Mouse (Mus musculus) inflammation-experienced regulatory T-cells, adult 6 months (primary cell): ENCODE results near the gene Ss18l1. TPM values are rescaled to one million over a fixed set of nuclear protein-coding genes. Genes with fewer than 3 reads are reported as not detected.

Experiments used
- ATAC-seq: one replicate; pipeline ENCODE4 v1.8.0; 2017
- polyA plus RNA-seq, 3 experiments: library from polyadenylated mRNA; unstranded; fragments of 100-300 nt; shearing (Covaris generic); gene quantifications; one replicate each; pipeline ENCODE4 v1.2.1; 2017

The Ss18l1 gene
- polyA plus RNA-seq, 3 experiments from 2014 or later: 1.4 to 2.4 (median 2.3) TPM

DNA sequence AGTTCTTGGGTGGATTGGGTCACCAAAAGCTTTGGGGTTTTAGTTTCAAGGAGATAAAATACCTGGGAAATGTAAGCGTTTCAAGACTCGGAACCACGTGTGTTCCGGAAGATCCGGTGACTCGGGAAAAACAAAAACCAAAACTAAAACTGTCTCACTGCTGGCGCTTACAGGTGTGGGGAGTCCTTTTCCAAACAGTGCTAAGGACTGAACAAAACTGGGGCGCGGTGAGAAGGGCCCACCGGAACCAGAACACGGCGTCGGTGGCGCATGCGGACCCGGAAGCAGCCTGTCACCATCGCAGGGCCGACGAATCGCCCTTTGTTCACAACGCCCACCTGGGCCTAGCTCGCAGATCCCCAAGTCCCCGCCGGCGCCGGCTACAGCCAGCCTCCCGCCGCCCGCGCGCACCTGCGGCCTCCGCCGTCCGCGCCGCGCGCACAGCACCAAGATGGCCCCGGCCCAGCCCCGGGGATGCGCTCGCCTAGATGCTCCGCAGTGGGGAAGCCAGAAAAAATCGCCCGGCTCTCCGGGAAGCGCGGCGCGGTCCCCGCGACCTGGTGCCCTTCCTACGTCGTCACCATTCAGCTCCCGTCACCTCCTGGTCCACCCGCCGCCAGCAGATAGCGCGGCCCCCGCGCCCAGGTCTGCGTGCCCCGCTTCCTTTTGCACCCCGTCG is 593 bp upstream of the Ss18l1 start:
- peak; percentile 35 for ATAC-seq

DNA sequence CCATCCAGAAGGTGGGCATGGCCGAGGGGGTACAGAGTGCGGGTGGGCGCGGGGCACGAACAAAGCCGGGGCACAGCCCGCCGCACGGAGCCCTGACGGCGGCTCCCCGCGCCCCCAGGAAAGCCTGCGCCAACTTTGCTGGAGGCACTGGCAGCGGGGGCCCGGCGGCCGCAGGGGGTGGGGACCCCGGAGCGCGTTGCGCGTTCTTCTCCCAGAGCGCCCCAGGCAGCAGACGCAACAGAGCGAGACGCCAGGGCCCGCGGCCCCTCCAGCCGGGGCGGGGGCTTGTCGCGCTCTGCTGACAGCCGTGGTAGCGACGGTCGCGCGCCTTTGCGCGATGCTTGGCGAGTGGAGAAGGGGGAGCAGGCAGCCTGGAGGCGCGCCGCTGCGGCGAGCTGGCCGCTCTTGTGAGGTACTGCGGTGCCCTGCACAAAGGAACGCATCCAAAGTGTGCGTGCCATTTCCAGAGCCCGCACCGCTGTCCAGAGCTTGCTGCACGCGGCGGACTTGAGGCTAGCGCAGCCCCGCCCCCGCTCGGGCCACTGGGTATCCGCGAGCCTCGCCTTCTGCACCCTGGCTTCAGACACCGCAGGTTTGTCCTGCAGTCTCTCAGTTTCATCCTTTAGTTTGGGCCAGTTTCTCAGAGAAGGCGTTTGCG is 678 bp downstream of the Ss18l1 start:
- peak; percentile 14 for ATAC-seq

DNA sequence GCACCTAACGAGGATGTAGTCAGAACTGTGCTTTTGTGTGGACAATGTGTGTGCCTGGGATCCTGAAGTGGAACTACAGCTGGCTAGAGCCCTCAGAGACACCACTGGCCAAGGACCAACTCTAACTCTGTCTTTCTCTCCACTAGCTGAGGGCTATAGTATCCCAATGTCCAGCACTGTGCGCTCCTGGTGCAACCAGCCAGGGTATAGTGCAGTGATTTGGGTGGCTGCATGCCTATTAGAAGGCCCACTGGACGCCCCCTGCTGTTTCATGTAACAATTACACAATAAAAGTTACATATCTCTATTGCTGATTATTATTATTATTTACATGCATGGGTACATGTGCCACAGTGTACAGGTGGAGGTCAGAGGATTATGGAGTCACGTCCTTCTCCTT is 3.0 kb downstream of the Ss18l1 start:
- ATAC-seq: no peak

DNA sequence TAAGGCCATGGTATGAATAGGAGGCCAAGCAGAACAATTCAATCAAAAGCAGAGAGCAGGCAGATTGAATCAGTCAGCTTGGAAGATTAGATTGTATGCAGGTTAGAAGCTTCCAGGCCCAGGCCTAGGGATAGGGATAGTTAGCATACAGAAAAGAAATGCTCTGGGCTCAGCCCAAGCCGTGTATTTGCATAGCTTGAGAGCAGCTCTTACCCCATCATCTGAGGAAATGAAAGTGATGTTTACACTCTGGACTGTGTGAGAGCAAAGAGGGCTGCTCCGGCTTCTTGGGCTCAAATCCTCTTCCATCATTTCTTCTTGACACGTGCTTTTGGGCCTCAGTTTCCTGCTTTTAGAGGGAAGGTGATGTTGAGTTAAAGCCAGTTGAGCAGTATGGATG is 5.3 kb downstream of the Ss18l1 start:
- no peak for ATAC-seq

DNA sequence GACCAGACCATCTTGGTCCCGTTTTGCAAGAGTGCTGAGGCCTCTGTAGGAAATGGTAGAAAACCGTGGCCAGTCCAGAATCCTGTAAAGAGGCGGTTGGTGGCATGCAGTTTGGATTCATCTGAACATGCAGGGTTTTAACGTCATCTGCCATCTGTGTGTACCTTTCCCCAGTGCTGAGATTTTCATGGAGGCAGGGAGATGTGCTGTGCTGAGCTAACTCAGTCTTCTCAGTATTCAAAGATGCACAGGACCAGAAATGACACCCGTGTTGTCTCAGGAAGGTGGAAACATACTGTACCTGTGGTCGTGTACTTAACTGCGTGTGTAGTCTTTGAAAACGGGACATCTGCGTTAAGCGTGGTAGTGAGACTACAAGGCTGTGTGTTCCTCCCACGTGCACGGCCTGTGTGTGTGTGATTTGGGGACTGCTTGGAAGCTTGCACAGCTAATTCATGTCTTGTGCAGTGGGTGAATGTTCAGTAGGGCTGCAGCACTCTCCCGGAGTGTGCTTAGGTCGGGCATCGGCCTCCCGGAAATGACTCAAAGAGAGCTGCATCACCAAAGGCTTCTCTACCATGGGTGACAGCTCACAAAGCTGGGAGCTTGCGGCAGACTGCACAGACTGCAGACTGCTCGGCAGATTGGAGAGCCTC is 5.8 kb downstream of the Ss18l1 start:
- ATAC-seq: no peak

DNA sequence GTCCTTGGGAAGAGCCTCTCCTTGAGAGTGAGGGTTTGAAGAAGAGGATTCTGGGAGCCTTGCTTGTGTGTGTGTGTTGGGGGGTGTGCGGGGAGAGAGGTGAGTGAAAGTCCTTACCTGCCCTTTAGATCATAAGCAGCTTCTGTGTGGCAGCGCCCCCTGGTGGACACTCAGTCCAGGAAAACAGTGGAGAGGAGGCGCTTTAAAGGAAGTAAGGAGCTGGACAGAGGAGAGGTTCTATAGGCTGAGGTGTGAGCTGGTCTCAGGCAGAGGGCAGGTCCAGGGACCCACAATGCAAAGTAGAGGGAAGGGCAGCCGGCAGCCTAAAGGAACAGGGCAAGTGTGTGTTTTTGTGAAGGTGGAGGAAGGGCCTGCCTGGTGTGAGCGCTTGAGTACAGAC is 8.7 kb downstream of the Ss18l1 start:
- ATAC-seq: peak; percentile 85

DNA sequence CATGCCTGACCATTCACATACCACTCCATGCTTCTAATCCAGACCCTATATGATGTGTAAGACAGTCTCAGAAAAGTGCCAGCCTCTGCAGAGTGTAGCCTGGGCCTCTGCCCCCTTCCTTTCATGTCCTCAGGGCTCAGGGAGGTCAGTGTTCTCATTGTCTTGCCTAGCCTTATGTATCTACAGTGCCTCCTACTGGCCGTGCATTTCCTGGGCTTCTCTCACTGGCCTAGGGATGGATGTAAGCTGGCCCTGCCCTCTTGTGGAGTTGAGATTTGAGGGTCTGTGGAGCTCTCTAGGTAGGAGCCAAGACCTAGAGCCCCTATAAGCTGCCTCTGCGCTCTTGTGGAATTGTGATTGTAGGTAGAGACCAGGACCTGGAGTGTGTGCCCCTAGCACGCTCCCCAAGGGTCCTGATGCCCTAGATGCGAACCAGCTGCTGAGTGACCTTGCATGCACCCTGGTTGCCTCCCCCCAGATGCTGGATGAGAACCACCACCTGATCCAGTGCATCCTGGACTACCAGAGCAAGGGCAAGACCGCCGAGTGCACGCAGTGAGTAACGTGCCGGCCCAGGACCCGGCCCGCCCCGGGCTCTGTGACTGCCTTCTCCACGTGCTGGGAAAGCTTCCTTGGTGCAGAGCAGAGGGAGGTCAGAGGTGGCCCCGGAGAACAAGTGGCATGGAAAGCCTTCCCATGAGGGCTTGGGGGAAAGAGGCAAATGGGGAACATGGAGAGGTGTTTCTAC is 9.9 kb downstream of the Ss18l1 start:
- ATAC-seq: no peak

DNA sequence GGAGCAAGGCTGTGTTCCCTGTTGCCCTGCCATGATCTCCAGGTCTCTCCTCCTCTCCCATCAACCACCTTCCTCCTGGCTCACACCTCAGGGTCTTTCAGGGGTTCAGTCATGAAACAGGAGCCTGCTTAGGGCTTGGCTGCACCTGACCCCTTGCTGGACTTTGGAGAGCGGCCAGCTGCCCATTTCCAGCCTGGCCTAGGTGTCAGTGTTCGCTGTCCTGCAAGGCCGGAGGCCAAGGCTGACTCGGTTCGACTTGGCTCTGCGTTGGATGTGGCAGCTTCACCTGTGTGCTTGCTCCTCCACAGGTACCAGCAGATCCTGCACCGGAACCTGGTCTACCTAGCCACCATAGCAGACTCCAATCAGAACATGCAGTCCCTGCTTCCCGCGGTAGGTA is 10.7 kb downstream of the Ss18l1 start:
- ATAC-seq: no peak

DNA sequence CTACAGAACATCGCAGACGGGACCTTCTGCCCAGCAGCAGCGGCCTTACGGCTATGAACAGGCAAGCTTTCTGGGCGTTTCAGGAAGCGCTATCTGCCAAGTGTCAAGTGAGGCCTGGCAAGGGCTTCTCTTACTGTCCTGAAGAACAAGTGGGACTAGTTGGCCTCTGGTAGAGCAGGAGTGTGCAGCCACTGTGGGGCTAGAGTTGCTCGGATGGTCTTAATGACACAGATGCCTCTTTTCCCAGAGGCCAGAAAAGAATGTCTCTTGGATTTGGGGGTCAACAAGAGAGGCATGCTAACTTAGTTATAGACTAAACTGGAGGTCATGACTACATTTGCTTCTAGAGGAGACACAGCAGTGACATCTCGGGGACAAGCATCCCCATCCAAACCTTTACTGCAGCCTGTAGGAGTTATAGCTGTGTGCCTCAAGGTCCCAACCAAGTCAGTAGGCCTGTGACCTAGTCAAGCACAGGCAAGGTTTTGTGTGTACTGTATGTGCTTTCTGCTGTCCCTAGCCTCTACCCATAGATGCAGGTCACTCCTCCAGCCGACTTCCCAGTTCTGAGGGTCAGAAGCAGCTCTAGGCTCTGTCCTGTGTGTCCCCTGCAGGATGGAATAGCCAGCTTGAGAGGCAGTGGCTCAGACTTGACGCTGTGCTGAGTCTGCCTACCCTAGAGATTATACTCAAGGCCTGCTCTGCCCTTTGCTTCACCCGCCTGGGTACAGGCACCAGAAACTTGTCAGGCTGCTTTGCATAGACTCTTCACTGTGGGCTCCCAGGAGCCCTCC is 21.2 kb downstream of the Ss18l1 start:
- no peak for ATAC-seq

DNA sequence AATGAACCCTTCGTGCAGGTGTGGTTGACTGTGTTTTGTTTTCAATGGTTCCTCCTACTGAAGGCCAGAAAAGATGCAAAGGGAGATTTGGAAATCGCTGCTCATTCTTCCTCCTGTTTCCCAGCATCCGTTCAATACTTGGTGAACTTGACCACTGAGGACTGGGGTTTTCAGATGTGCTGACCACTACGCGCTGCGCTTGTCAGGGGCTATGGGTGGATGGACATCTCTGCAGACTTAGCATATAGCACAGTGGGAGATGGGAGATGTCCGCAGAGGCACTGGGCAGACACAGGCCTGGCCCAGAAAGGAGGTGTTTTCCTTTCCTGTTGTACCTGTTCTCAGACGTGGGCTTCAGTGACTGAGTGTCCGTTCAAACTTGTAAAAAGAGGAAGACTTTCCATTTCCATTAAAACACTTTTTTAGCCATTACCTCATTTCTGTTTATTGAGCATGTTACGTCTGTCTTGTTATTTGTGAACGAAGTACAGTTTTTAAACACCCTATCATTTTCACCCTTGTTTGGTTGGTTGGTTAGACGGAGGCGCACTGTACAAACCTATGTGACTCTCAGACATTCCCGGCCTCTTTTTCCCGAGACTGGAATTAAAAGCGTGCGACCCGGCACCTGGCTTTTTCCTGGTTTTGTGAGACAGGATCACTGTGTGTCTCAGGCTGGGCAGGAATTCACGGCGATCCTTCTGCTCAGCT is 27.6 kb downstream of the Ss18l1 start:
- peak; percentile 43 for ATAC-seq

DNA sequence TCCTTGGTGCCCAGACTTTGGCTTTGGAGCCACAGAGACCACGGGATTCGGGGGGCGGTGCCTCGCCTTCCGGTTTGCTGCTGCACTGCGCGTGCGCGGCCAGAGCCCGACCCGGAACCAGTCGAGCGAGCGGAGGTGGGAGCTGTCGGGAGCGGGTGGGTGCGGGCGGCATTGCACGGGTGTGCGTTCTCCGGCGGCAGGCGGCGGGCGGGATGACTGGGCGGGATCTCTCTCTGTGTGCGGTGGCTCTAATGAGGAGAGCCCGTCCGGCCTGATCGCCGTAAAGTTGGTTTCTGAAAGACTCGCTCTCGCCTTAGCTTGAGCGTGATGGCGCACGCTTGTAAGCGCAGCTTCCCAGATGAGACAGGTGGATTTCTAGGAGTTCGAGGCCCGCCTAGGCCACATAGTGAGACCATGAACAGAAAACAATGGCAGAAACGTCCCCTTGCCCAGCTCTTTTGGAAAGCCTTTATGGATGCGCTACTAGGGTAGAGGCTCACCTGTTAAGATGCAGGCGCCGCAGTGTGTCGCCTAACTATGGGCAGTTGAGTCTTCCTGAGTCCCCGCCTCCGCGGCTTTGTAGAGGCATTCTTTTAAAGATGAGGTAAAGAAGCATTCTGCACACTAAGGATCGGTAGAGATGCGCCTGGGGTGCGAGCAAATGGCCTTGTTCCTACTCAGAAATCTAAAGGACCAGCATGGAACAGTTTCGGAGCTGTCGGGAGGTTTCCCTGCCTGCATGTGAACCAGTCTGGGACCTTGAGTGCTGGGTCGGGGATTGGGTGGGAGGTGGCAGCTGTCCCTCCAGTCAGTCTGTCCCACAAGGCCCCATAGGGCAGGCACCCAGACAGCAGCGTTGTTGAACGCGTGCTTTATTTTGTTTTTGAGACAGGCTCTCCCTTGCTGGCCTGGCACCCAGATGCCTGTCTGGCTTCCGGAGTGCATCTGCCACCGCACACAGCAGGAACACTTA is 28.5 kb downstream of the Ss18l1 start, which contains the start of gene Mtg2:
TSS of gene Mtg2 (plus strand) at position 108 of the 973 bp plus-strand sequence.
- ATAC-seq: peak; percentile 92

DNA sequence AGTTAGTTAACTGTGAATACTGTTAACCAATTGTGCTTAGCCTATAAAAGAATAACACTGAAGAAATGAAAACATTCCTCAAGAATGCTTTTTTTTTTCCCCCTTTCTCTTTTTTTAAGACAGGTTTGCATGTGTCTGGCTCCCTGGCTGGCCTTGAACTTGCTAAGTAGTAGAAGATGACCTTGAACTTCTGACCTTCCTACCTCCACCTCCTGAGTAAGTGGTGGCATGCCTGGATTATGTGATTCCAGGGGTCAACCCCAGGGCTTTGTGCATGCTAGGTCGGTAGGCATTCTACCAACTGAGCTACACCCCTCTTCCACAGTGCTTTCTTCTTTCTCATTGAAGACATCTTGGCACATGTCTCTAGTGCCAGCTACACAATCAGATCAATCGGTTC is 29.4 kb downstream of the Ss18l1 start:
- ATAC-seq: no peak

DNA sequence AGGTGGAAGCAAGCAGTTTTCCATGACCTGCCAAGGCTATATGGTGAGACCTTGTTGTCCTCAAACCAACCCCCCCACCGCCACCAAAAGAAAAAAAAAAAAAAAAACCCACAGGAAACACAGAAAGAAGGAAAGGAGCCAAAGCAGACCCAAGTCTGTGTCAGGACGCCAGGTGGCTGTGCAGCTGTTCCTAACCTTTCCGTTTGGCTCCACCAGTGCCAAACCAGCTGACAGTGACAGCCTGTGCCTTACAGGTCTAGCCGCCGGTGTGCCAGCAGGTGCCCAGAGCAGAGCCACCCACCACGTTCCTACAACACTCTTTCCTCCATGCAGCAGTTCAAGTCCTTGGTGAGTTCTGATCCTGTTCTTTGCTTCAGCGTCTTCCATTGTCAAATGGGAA is 30.6 kb downstream of the Ss18l1 start:
- ATAC-seq: no peak

DNA sequence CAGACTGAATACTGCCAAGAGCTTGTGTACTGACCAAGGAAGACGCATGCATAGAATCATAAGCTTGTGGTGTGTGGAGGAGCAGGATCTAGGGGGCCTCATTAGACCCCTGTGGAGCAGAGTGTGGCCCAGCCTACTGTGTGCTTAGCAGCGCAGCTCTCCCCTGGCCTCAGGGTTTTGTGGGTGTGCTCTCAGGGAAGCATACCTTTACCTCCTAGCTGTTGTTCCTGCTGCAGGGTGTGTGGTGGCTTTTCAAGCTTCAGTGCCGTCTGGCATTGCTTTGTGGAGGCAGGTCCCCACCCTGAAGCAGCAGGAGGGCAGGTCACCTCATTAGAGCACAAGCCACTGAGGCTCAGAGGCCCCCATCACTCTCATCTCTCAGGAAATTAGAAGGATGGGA is 35.3 kb downstream of the Ss18l1 start:
- ATAC-seq: no peak

DNA sequence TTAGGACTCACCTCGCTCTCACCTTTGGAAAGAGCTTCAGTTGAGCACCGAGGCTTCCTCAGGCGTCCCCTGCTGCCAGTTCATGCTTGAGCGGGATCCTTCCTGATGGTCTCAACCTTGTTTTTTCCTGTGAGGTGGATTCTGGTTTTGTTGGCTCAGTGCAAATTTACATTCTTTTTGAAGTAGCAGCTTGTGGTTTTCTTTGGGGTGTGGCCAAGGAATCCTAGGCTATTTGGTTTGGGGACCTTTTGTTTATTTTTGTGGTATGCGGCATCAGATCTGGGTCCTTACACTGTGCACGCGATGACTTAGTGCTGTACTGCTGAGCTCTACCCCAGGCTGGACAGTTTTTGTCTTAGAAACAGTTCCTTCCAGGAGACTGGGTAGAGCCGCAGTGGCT is 38.4 kb downstream of the Ss18l1 start:
- ATAC-seq: no peak

DNA sequence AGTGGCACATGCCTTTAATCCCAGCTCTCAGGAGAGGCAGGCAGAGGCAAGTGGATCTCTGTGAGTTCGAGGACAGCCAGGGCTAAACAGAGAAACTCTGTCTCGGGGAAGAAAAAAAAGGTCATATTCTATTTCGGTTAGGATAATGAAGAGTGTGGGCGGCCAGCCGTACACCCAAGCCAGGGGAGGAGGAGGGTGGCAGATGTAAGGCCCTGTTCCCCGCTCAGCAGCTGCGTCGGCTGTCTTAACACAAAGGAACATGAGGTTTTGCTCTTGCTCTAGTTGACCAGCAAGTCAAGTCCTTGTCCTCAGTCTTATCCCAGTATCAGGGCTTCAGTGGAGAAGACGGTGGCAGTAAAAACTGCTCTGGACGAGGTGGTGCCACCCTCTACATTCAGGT is 40.8 kb downstream of the Ss18l1 start:
- no peak for ATAC-seq

DNA sequence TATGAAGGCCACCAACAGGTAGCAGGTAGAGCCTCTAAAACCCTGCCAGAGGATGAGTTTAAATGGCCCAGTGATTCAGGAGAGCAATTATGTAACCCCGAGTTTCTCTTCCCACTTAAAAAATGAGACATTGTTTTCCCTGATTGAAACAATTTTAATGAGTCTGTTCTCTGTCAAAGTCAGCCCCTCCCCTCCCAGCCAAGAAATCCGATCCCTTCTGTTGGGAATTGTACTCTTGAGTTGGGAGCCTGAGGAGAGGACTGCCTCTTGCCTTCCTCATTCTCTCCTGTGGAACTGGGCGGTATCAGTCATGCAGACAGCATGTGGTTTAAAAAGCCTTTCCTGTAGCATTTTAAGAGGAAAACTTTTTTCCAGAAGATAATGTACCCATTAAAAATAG is 42.3 kb downstream of the Ss18l1 start:
- no peak for ATAC-seq

DNA sequence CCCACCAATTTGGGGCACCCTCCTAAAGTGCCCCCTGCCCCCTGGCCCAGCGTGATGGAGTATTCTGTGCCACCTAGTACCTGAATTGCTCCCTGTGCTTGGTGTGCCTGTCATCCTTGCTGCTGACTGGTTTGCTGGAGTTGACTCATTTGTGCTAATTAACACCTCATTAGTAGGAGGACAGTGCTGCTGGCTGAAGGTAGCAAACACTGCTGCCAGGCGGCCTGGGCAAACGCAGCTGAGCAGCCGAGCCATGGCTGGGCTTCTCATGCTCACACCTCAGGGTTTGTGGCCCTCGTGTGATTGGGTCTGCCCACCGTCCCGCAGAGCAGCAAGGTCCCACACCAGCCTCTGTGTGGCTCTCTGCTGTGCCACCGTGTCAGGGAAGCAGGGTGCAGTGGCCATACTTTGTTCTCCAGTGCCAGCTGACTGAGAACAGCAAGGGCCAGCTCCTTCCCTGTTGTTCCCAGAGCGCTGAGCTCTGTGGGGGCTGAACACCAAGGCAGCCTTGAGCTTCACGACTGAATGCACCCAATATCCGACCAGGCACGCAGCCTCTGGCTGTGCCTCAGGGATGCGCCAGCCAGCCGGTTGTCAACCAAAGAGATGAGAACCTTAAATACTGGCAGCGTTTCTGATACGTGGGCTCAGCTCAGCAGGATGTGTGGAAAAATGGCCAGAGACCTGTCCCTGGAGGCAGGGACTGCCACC is 43.8 kb downstream of the Ss18l1 start:
- ATAC-seq: no peak

DNA sequence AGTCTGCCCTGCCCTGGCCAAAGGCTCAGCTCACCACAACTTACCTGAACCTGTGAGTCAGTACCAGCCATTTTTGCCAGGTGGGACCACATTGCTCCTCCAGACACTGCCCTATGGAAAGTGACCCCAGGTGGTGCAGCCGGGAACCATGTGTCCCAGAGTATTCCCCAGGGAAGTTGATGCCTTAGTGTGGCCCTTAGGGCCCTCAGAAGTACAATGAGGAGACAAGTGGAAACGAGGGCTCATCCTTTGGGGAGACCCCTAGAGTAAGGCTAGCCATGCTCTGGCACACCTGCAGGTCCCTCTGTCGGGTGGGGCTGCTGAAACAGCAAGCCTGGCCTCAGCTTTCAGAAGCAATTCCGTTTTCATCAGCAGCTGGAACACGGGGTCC is 44.3 kb downstream of the Ss18l1 start:
- ATAC-seq: no peak

DNA sequence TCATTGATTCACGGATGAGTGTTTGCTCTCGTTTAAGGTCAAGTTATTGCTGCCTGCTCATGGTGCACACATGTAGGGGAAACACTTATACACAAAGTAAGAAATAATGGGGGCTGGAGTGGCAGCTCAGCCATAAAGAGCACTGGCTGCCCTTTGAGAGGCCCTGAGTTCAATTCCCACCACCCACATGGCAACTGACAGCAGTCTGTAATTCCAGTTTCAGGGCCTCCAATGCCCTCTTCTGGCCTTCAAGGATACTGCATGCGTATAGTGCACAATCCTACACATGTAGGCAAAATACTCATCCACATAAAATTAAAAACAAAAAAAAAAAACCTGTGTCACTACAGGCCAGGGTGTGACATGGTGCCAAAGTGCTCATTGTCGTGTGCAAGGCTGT is 45.2 kb downstream of the Ss18l1 start:
- no peak for ATAC-seq
